Mouse (Mus musculus) hindbrain, embryonic 11.5 days (tissue): Measurements from ENCODE around the gene Rnf43. TPM values are rescaled to one million over a fixed set of nuclear protein-coding genes. Genes with fewer than 3 reads are reported as not detected.

ENCODE experiments used
- ATAC-seq: fragments of 200-750 bp; cut with Nextera tagmentation; 2 replicates; pipeline ENCODE4 v1.8.0; 2017; ENCODE audit warnings: mild to moderate bottlenecking, moderate TSS enrichment, moderate library complexity; ENCODE audit not compliant: low FRiP score
- DNase-seq: peaks from one replicate; pipeline ENCODE4 v3.0.0-alpha.2; 2015; ENCODE audit warnings: low spot score
- H3K27ac ChIP-seq: fragments of 300-500 bp; sonication (generic); 2 replicates; pipeline ENCODE4 v1.5.1; 2014; ENCODE audit warnings: mild to moderate bottlenecking, low read depth, low read length
- H3K27me3 ChIP-seq: fragments of 300-500 bp; sonication (generic); 2 replicates; pipeline ENCODE4 v1.6.1; 2014; ENCODE audit warnings: mild to moderate bottlenecking, low read length, moderate library complexity, mixed read lengths; ENCODE audit not compliant: control insufficient read depth, insufficient read depth
- H3K36me3 ChIP-seq: fragments of 300-500 bp; sonication (generic); 2 replicates; pipeline ENCODE4 v1.6.1; 2014; ENCODE audit warnings: mild to moderate bottlenecking, low read length, moderate library complexity, mixed read lengths; ENCODE audit not compliant: control insufficient read depth, insufficient read depth
- H3K4me1 ChIP-seq: fragments of 300-500 bp; sonication (generic); replicated peaks from 2 replicates; pipeline ENCODE4 v1.6.1; 2014; ENCODE audit warnings: low read length, mixed read lengths; ENCODE audit not compliant: control insufficient read depth, insufficient read depth
- H3K4me2 ChIP-seq: fragments of 300-500 bp; sonication (generic); replicated peaks from 2 replicates; pipeline ENCODE4 v1.6.1; 2014; ENCODE audit warnings: mild to moderate bottlenecking, low read depth, low read length
- H3K4me3 ChIP-seq: fragments of 300-500 bp; sonication (generic); 2 replicates; pipeline ENCODE4 v1.5.1; 2014; ENCODE audit warnings: low read depth, low read length
- H3K9ac ChIP-seq: fragments of 300-500 bp; sonication (generic); 2 replicates; pipeline ENCODE4 v1.6.1; 2014; ENCODE audit warnings: low read depth, low read length
- H3K9me3 ChIP-seq: fragments of 300-500 bp; sonication (generic); 2 replicates; pipeline ENCODE4 v1.6.1; 2016; ENCODE audit warnings: low read length; ENCODE audit not compliant: control insufficient read depth
- WGBS: fragments of 180-500 bp; shearing (Covaris S2); extraction: QIAGEN DNeasy Blood & Tissue Kit; methylation state at CpG from one replicate; pipeline ENCODE4 v1.1.7; 2014; 5-methylcytosine and 5-hydroxymethylcytosine counted together
- polyA plus RNA-seq: library from polyadenylated mRNA; unstranded; fragments of >200 nt; fragmentation: Nextera tagmentation; extraction: Ambion mirVana; gene quantifications from 2 replicates; pipeline ENCODE4 v1.2.1, GENCODE M21; 2014

Rnf43 gene
- polyA plus RNA-seq, 1 experiment from 2014 or later, result 1.5 TPM

DNA sequence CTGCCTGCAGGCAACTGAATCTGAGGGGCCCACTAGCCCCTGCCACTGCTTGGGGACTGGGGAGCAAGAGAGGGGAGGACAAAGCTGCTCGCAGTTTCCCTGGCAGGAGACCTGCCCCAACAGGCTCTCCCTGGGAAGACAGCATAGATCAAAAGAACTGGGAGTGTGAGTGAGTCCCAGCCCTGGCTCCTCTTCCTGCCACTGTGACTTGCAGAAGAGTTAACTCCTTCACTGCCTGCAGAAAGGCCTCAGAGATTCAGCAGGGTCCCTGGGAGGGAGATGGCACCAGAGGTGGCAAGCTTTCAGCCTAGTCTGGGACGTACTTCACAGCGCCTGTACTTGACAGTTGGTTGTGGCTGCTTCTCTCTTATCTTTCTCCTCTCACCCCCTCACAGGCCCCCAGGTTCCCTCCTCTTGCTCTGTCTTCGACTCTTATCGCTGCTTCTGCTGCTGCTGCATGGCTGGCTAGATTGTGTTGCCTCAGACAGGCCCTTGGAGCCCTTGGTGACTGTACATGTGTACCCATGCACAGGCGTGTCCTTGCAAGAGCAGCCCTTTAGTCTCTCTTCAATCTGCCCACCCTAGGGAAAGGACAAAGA is 63.5 kb downstream of the Rnf43 start:
- no peaks in the 10 kb centered on the region for H3K36me3 ChIP-seq
- no peak overlapping the region for H3K4me3 ChIP-seq
- 25% methylated on average over 6 of the region's 6 CpGs for WGBS
- H3K4me2 ChIP-seq, result no peak overlapping the region
- ATAC-seq (no peak), DNase-seq (no peak)
- H3K9me3 ChIP-seq, result no peaks in the 10 kb centered on the region
- peak overlapping the region; percentile 67 for H3K27ac ChIP-seq
- H3K27me3 ChIP-seq, result no peaks in the 10 kb centered on the region
- H3K4me1 ChIP-seq, result peaks cover 3% of the 10 kb centered on the region; the same call in 1 of the 2 replicates
- peak overlapping the region; percentile 31; the same call in 1 of the 2 replicates for H3K9ac ChIP-seq

- DNase-seq (no peak), ATAC-seq (no peak)
- no peaks in the 10 kb centered on the region for H3K36me3 ChIP-seq
- H3K4me2 ChIP-seq, result no peak overlapping the region
- no peaks in the 10 kb centered on the region for H3K27me3 ChIP-seq
- H3K4me3 ChIP-seq, result no peak overlapping the region
- H3K9me3 ChIP-seq, result no peaks in the 10 kb centered on the region
- WGBS, result 58% methylated on average over 11 of the region's 11 CpGs
- H3K4me1 ChIP-seq, result peaks cover 3% of the 10 kb centered on the region; the same call in 1 of the 2 replicates
- 0 out of 2 replicates have a peak overlapping the region, but pooled peaks have one; percentile 30 for H3K27ac ChIP-seq
- H3K9ac ChIP-seq, result no peak overlapping the region
Observed at GRCm38 (mm10) chr11:87727021-87727420, 64.5 kb downstream of the Rnf43 start.

DNA sequence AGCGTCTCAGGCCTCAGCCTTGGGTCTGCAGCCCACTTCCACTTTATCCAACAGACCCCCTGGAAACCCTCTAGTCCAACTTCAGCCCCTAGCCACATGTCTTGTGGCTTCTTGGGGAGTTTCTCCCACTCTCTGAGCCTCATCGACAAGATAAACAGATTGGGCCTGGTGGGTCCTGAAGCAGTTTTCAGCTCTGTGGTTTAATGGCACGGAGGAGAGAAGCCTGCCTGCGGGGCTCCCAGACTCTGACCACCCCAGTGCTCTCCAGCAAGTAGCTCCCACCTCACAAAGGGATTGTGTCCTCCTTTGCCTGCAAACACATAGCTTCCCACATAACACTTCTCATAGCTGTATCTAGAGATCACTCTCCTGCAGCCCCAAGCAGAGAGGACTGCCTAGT is 64.9 kb downstream of the Rnf43 start:
- WGBS, result 57% methylated on average over 4 of the region's 4 CpGs

GRCm38 (mm10) chr11:87728850-87729592 is 66.5 kb downstream of the Rnf43 start:
- Histone ChIP-seq H3K36me3 (no peaks in the 10 kb centered on the region), H3K27ac (0 out of 2 replicates have a peak overlapping the region, but pooled peaks have one; percentile 6), H3K4me2 (no peak overlapping the region), H3K4me3 (no peak overlapping the region), H3K4me1 (peaks cover 3% of the 10 kb centered on the region; the same call in 1 of the 2 replicates), H3K27me3 (no peaks in the 10 kb centered on the region), H3K9ac (no peak overlapping the region), H3K9me3 (no peaks in the 10 kb centered on the region)
- WGBS, result 77% methylated on average over 18 of the region's 18 CpGs
- DNase-seq (no peak), ATAC-seq (no peak)

More for the DNA sequence above, 64.9 kb downstream of the Rnf43 start:
- Histone ChIP-seq H3K9me3 (no peaks in the 10 kb centered on the region), H3K27me3 (no peaks in the 10 kb centered on the region), H3K27ac (no peak overlapping the region), H3K4me2 (no peak overlapping the region), H3K36me3 (no peaks in the 10 kb centered on the region), H3K4me3 (no peak overlapping the region), H3K9ac (no peak overlapping the region), H3K4me1 (peaks cover 3% of the 10 kb centered on the region; the same call in 1 of the 2 replicates)
- ATAC-seq (no peak), DNase-seq (no peak)

DNA sequence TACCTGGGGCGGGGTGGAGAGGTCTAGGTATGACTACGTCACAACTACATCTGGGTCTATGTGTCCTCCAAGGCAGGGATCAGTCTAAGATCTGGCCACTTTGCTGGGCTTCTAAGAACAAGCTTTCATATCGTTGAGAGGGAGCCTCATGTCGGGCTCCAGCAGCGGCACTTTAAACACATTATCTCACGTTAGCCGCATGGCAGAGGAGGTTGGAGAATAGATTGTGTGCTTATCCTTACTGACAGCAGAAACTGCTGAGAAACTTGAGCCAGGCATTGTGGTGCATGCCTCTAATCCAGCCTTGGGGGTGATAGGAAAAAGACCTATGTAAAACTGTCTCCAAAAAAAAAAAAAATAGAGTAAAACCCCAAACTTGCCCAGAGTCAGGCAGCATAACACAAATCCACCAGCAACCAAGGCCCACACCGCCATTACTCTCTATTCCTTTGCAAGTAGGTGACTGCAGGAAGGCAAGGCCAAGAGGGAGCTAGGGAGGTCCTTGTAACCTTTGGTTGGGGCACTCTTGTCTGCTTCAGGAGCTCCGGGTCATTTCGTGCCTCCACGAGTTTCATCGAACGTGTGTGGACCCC is 67.2 kb downstream of the Rnf43 start:
- Histone ChIP-seq H3K27me3 (no peaks in the 10 kb centered on the region), H3K9ac (no peak overlapping the region), H3K4me1 (peaks cover 3% of the 10 kb centered on the region; the same call in 1 of the 2 replicates), H3K36me3 (no peaks in the 10 kb centered on the region), H3K4me2 (no peak overlapping the region), H3K27ac (no peak overlapping the region), H3K4me3 (no peak overlapping the region), H3K9me3 (no peaks in the 10 kb centered on the region)
- ATAC-seq (no peak), DNase-seq (no peak)
- WGBS, result 87% methylated on average over 13 of the region's 13 CpGs

DNA sequence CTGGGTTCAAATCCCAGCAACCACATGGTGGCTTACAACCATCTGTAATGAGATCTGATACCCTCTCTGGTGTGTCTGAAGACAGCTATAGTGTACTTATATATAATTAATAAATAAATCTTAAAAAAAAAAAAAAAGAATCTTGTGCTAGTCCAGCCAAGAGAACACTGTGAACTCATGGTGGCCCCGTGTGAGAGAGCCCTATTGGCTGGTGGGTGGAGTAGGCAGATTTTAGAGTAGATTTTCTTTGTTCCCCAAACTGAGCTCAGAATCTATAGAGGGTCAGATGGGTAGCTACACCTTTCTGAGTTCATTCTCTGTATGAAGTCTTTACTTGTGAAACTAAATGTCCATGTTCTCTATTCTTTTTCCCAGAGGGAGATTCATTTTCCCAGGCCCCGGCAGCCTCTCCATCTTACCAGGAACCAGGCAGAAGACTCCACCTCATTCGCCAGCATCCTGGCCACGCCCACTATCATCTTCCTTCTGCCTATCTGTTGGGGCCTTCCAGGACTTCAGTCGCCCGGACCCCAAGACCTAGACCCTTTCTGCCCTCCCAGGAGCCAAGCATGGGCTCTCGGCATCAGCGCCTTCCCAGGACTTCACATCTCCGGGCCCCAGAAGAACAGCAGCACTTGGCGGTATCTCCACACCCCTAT is 68.3 kb downstream of the Rnf43 start:
- no peak for DNase-seq
- no peak overlapping the region for H3K4me2 ChIP-seq
- no peak overlapping the region for H3K27ac ChIP-seq
- H3K27me3 ChIP-seq, result no peaks in the 10 kb centered on the region; the same call in 1 of the 2 replicates
- H3K36me3 ChIP-seq, result no peaks in the 10 kb centered on the region
- peaks cover 3% of the 10 kb centered on the region; the same call in 1 of the 2 replicates for H3K4me1 ChIP-seq
- no peak overlapping the region for H3K9ac ChIP-seq
- H3K4me3 ChIP-seq, result no peak overlapping the region
- ATAC-seq, result no peak
- WGBS, result 69% methylated on average over 10 of the region's 10 CpGs
- no peaks in the 10 kb centered on the region for H3K9me3 ChIP-seq

GRCm38 (mm10) chr11:87734346-87734745 is 71.8 kb downstream of the Rnf43 start:
- no peaks in the 10 kb centered on the region for H3K9me3 ChIP-seq
- no peak for ATAC-seq
- H3K4me1 ChIP-seq, result no peaks in the 10 kb centered on the region
- H3K9ac ChIP-seq, result peak overlapping the region; percentile 49; the same call in 1 of the 2 replicates
- H3K36me3 ChIP-seq, result no peaks in the 10 kb centered on the region
- DNase-seq, result no peak
- 43% methylated on average over 5 of the region's 5 CpGs for WGBS
- H3K4me3 ChIP-seq, result no peak overlapping the region
- no peak overlapping the region for H3K27ac ChIP-seq
- no peaks in the 10 kb centered on the region; the same call in 1 of the 2 replicates for H3K27me3 ChIP-seq
- peak overlapping the region; percentile 33 for H3K4me2 ChIP-seq

DNA sequence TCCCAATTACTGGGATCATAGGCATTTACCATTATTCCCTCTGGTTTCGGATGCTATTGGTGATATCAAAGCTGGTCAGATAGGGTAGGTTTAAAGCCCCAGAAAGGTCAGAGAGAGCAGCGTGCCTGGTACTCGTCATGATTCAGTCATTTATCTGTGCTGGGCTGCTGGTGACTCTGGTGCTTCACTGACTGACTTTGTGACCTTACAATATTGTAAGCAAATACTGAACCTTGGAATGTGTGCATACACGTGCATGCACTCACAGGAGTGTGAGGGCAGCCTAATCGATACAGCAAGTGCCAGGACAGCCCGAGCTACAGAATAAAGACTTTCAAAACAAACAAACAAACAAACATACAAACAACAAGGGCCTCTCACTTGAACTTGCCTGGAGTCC is 73.2 kb downstream of the Rnf43 start:
- no peaks in the 10 kb centered on the region for H3K9me3 ChIP-seq
- ATAC-seq (no peak), DNase-seq (no peak)
- H3K27ac ChIP-seq, result no peak overlapping the region
- no peak overlapping the region for H3K4me2 ChIP-seq
- no peak overlapping the region for H3K9ac ChIP-seq
- no peaks in the 10 kb centered on the region for H3K4me1 ChIP-seq
- H3K27me3 ChIP-seq, result no peaks in the 10 kb centered on the region; the same call in 1 of the 2 replicates
- WGBS, result 86% methylated on average over 6 of the region's 6 CpGs
- H3K4me3 ChIP-seq, result no peak overlapping the region
- H3K36me3 ChIP-seq, result no peaks in the 10 kb centered on the region
